Mouse (Mus musculus) CH12.LX (cell line): ENCODE data around the gene Mis18bp1. TPM values are rescaled to one million over a fixed set of nuclear protein-coding genes. Genes with fewer than 3 reads are reported as not detected.

Experiments used
- DNase-seq: peaks from one replicate; pipeline ENCODE4 v3.0.0-alpha.2; 2013; ENCODE audit errors: extremely low read depth
- H3K27ac ChIP-seq: 2 replicates; pipeline ENCODE4 v1.5.1; 2012; ENCODE audit warnings: low read depth, mild to moderate bottlenecking, control low read depth, moderate library complexity; ENCODE audit not compliant: insufficient read depth
- H3K27me3 ChIP-seq: replicated peaks from 2 replicates; pipeline ENCODE3; 2012; ENCODE audit warnings: inconsistent platforms
- H3K36me3 ChIP-seq, 2 experiments: replicated peaks in 1 of 2; 2 replicates each; pipeline versions ENCODE3 to v1.6.1; 2012; ENCODE audit warnings: inconsistent platforms in 1 of 2, low read length in 1 of 2, mild to moderate bottlenecking in 1 of 2, mixed read lengths in 1 of 2, moderate library complexity in 1 of 2; ENCODE audit not compliant: control insufficient read depth in 1 of 2, insufficient read depth in 1 of 2
- H3K4me1 ChIP-seq, 2 experiments: 2 replicates each; pipeline ENCODE4 v1.6.1; 2012; ENCODE audit warnings: inconsistent platforms in 1 of 2, moderate library complexity in 1 of 2; ENCODE audit not compliant: insufficient read depth in 2 of 2, control insufficient read depth in 1 of 2
- H3K4me2 ChIP-seq: 2 replicates; pipeline ENCODE4 v1.6.1; 2012; ENCODE audit warnings: low read depth, mild to moderate bottlenecking, control low read depth; ENCODE audit not compliant: poor library complexity, insufficient read depth, severe bottlenecking
- H3K4me3 ChIP-seq, 3 experiments: fragments of 150-350 bp in 1 of 3; sonication (generic) in 1 of 3; replicated peaks in 1 of 3; 2 replicates each; pipeline versions ENCODE3 to v1.5.1; 2011 to 2012; ENCODE audit warnings: low read depth in 2 of 3, low read length in 2 of 3, mild to moderate bottlenecking in 2 of 3, moderate library complexity in 2 of 3, control low read depth in 1 of 3, improper control_type of control experiment in 1 of 3, inconsistent platforms in 1 of 3, mixed read lengths in 1 of 3; ENCODE audit not compliant: poor library complexity in 1 of 3
- H3K79me2 ChIP-seq: replicated peaks from 2 replicates; pipeline ENCODE4 v1.6.1; 2012; ENCODE audit warnings: mild to moderate bottlenecking, moderate library complexity; ENCODE audit not compliant: control insufficient read depth, poor library complexity, insufficient read depth, severe bottlenecking; ENCODE audit errors: extremely low read depth
- H3K9ac ChIP-seq: 2 replicates; pipeline ENCODE4 v1.6.1; 2012; ENCODE audit warnings: low read depth, mild to moderate bottlenecking, control low read depth, moderate library complexity; ENCODE audit not compliant: insufficient read depth
- H3K9me3 ChIP-seq: replicated peaks from 2 replicates; pipeline ENCODE3; 2012; ENCODE audit warnings: low read length, inconsistent platforms, mixed read lengths
- BHLHE40 ChIP-seq: IDR thresholded peaks from 2 replicates; pipeline ENCODE4 v1.6.1; 2011; ENCODE audit warnings: mild to moderate bottlenecking, low read depth, low read length, improper control_type of control experiment
- CHD1 ChIP-seq: IDR thresholded peaks from 2 replicates; pipeline ENCODE4 v1.6.1; 2012; ENCODE audit warnings: low read depth, low read length, improper control_type of control experiment, inconsistent platforms
- CHD2 ChIP-seq: IDR thresholded peaks from 2 replicates; pipeline ENCODE4 v1.6.1; 2011; ENCODE audit warnings: low read length, improper control_type of control experiment
- CTCF ChIP-seq, 2 experiments: IDR thresholded peaks in 1 of 2; conservative IDR thresholded peaks in 1 of 2; 2 replicates each; pipeline ENCODE4 v1.5.1; 2011 to 2012; ENCODE audit warnings: low read depth in 2 of 2, low read length in 2 of 2, improper control_type of control experiment in 1 of 2, inconsistent platforms in 1 of 2, mild to moderate bottlenecking in 1 of 2, moderate library complexity in 1 of 2
- E2F4 ChIP-seq: IDR thresholded peaks from 2 replicates; pipeline ENCODE4 v1.6.1; 2011; ENCODE audit warnings: low read depth, low read length, improper control_type of control experiment; ENCODE audit not compliant: insufficient replicate concordance
- ELF1 ChIP-seq: IDR thresholded peaks from 2 replicates; pipeline ENCODE4 v1.6.1; 2014; ENCODE audit warnings: low read depth, mild to moderate bottlenecking, inconsistent platforms, low read length, improper control_type of control experiment
- EP300 ChIP-seq: IDR thresholded peaks from 2 replicates; pipeline ENCODE4 v1.6.1; 2011; ENCODE audit warnings: low read length, improper control_type of control experiment
- ETS1 ChIP-seq: conservative IDR thresholded peaks from 2 replicates; pipeline ENCODE4 v1.6.1; 2012; ENCODE audit warnings: low read depth, mild to moderate bottlenecking, inconsistent platforms, low read length, improper control_type of control experiment, moderate library complexity
- GABPA ChIP-seq: IDR thresholded peaks from 2 replicates; pipeline ENCODE4 v1.6.1; 2012; ENCODE audit warnings: low read depth, low read length, improper control_type of control experiment, inconsistent platforms; ENCODE audit not compliant: insufficient replicate concordance
- HCFC1 ChIP-seq: IDR thresholded peaks from 2 replicates; pipeline ENCODE4 v1.6.1; 2012; ENCODE audit warnings: low read depth, mild to moderate bottlenecking, inconsistent platforms, low read length, improper control_type of control experiment
- IRF4 ChIP-seq: IDR thresholded peaks from 2 replicates; pipeline ENCODE4 v1.6.1; 2014; ENCODE audit warnings: low read depth, mild to moderate bottlenecking, inconsistent platforms, low read length, improper control_type of control experiment
- JUN ChIP-seq: IDR thresholded peaks from 2 replicates; pipeline ENCODE4 v1.6.1; 2011; ENCODE audit warnings: low read depth, mild to moderate bottlenecking, low read length, improper control_type of control experiment, moderate library complexity; ENCODE audit not compliant: insufficient read depth
- JUND ChIP-seq: conservative IDR thresholded peaks from 2 replicates; pipeline ENCODE4 v1.6.1; 2011; ENCODE audit warnings: low read depth, low read length, improper control_type of control experiment
- MAFK ChIP-seq: IDR thresholded peaks from 2 replicates; pipeline ENCODE4 v1.6.1; 2011; ENCODE audit warnings: low read length, improper control_type of control experiment; ENCODE audit not compliant: insufficient replicate concordance
- MAX ChIP-seq: IDR thresholded peaks from 2 replicates; pipeline ENCODE4 v1.6.1; 2011; ENCODE audit warnings: low read length, improper control_type of control experiment
- MAZ ChIP-seq: IDR thresholded peaks from 2 replicates; pipeline ENCODE4 v1.6.1; 2012; ENCODE audit warnings: low read depth, mild to moderate bottlenecking, inconsistent platforms, low read length, improper control_type of control experiment, moderate library complexity
- MEF2A ChIP-seq: IDR thresholded peaks from 2 replicates; pipeline ENCODE4 v1.6.1; 2014; ENCODE audit warnings: low read depth, mild to moderate bottlenecking, inconsistent platforms, low read length, improper control_type of control experiment, borderline replicate concordance
- MXI1 ChIP-seq: IDR thresholded peaks from 2 replicates; pipeline ENCODE4 v1.6.1; 2011; ENCODE audit warnings: mild to moderate bottlenecking, low read depth, low read length, improper control_type of control experiment
- MYC ChIP-seq: IDR thresholded peaks from 2 replicates; pipeline ENCODE4 v1.6.1; 2011; ENCODE audit warnings: low read depth, mild to moderate bottlenecking, improper control_type of control experiment, low read length
- NELFE ChIP-seq: IDR thresholded peaks from 2 replicates; pipeline ENCODE4 v1.6.1; 2011; ENCODE audit warnings: low read depth, low read length, improper control_type of control experiment
- NRF1 ChIP-seq: IDR thresholded peaks from 2 replicates; pipeline ENCODE4 v1.6.1; 2014; ENCODE audit warnings: low read depth, mild to moderate bottlenecking, inconsistent platforms, low read length, improper control_type of control experiment, moderate library complexity
- PAX5 ChIP-seq: IDR thresholded peaks from 2 replicates; pipeline ENCODE4 v1.6.1; 2012; ENCODE audit warnings: low read length, inconsistent platforms, mixed read lengths
- POLR2A ChIP-seq: IDR thresholded peaks from 2 replicates; pipeline ENCODE4 v1.6.1; 2011; ENCODE audit warnings: low read depth, mild to moderate bottlenecking, improper control_type of control experiment, low read length
- RAD21 ChIP-seq: IDR thresholded peaks from 2 replicates; pipeline ENCODE4 v1.6.1; 2011; ENCODE audit warnings: low read depth, mild to moderate bottlenecking, low read length, improper control_type of control experiment, moderate library complexity
- RCOR1 ChIP-seq: conservative IDR thresholded peaks from 2 replicates; pipeline ENCODE4 v1.6.1; 2012; ENCODE audit warnings: low read depth, mild to moderate bottlenecking, inconsistent platforms, low read length, improper control_type of control experiment
- SIN3A ChIP-seq: IDR thresholded peaks from 2 replicates; pipeline ENCODE4 v1.6.1; 2012; ENCODE audit warnings: low read length, improper control_type of control experiment, inconsistent platforms
- SMC3 ChIP-seq: IDR thresholded peaks from 2 replicates; pipeline ENCODE4 v1.6.1; 2011; ENCODE audit warnings: low read depth, low read length, improper control_type of control experiment
- TBP ChIP-seq: conservative IDR thresholded peaks from 2 replicates; pipeline ENCODE4 v1.6.1; 2011; ENCODE audit warnings: low read depth, low read length, improper control_type of control experiment
- TCF12 ChIP-seq: IDR thresholded peaks from 2 replicates; pipeline ENCODE4 v1.6.1; 2014; ENCODE audit warnings: low read depth, mild to moderate bottlenecking, inconsistent platforms, low read length, improper control_type of control experiment
- UBTF ChIP-seq: IDR thresholded peaks from 2 replicates; pipeline ENCODE4 v1.6.1; 2012; ENCODE audit warnings: low read depth, mild to moderate bottlenecking, inconsistent platforms, low read length, improper control_type of control experiment, moderate library complexity
- USF1 ChIP-seq: IDR thresholded peaks from 2 replicates; pipeline ENCODE4 v1.6.1; 2014; ENCODE audit warnings: low read depth, mild to moderate bottlenecking, inconsistent platforms, low read length, improper control_type of control experiment
- USF2 ChIP-seq: conservative IDR thresholded peaks from 2 replicates; pipeline ENCODE4 v1.6.1; 2011; ENCODE audit warnings: low read depth, low read length, improper control_type of control experiment
- ZC3H11A ChIP-seq: IDR thresholded peaks from 2 replicates; pipeline ENCODE4 v1.6.1; 2012; ENCODE audit warnings: low read depth, mild to moderate bottlenecking, inconsistent platforms, low read length, improper control_type of control experiment
- ZKSCAN1 ChIP-seq: IDR thresholded peaks from 2 replicates; pipeline ENCODE4 v1.6.1; 2012; ENCODE audit warnings: low read depth, inconsistent platforms, low read length, improper control_type of control experiment, borderline replicate concordance
- ZMIZ1 ChIP-seq: IDR thresholded peaks from 2 replicates; pipeline ENCODE4 v1.6.1; 2012; ENCODE audit warnings: low read depth, mild to moderate bottlenecking, inconsistent platforms, low read length, improper control_type of control experiment
- ZNF384 ChIP-seq: IDR thresholded peaks from 2 replicates; pipeline ENCODE4 v1.6.1; 2012; ENCODE audit warnings: low read depth, low read length, improper control_type of control experiment, inconsistent platforms
- dilution Hi-C: fragments of 300-500 bp; cut with MboI; formaldehyde crosslinking; loops from 2 replicates; pipeline ENCODE4 v1.14.3; 2020; ENCODE audit warnings: low sequenced_read_pairs; ENCODE audit not compliant: extremely low pct_unique_long_range_greater_than_20kb, extremely low pct_ligation_motif_present
- in situ Hi-C: fragments of 300-500 bp; cut with MboI; formaldehyde crosslinking; loops from 3 replicates; pipeline ENCODE4 v1.14.3; 2019; ENCODE audit warnings: low sequenced_read_pairs, low pct_ligation_motif_present, low pct_unique_long_range_greater_than_20kb, mixed read lengths
- polyA plus RNA-seq: library from polyadenylated mRNA; unstranded; fragments of >175 nt; gene quantifications from 2 replicates; pipeline ENCODE4 v1.2.1, GENCODE M21; 2012; ENCODE audit warnings: low read depth; ENCODE audit not compliant: insufficient read length
- total RNA-seq, 2 experiments: library from RNA; depleted of rRNA; stranded (reverse); fragments of 300-350 nt in 1 of 2; fragments of >200 nt in 1 of 2; gene quantifications; 2 replicates each; pipeline ENCODE4 v1.2.3; 2012 to 2014

Mis18bp1 gene
- 12.0 and 14.4 TPM in 2 replicates for total RNA-seq (2012; rRNA removed)
- 34.2 and 39.7 TPM in 2 replicates for total RNA-seq (2014; rRNA removed)
- 22.7 and 27.5 TPM in 2 replicates for polyA plus RNA-seq

- in situ Hi-C loops, result loop anchor here (25.0 kb wide), 1 partner anchor 210 kb away; the partner anchor contains the start of genes Klhl28 and Togaram1
- dilution Hi-C loops, result no loop called here
- TF ChIP-seq RAD21, result no peak
- TF ChIP-seq TBP, result 0 out of 2 replicates have a peak, but pooled peaks have one; percentile 6
- TF ChIP-seq EP300, result no peak
- no peak; the same call in 1 of the 2 replicates for TF ChIP-seq IRF4
- peak; percentile 92 for TF ChIP-seq ELF1
- TF ChIP-seq MEF2A, result peak; percentile 76
- no peak for TF ChIP-seq ZNF384
- TF ChIP-seq UBTF, result 0 out of 2 replicates have a peak, but pooled peaks have one; percentile 41
- TF ChIP-seq ZC3H11A, result no peak
- no peak for TF ChIP-seq MAFK
- no peak for TF ChIP-seq JUN
- peak; percentile 72; the same call in 1 of the 2 replicates for TF ChIP-seq E2F4
- TF ChIP-seq CTCF (conservative IDR thresholded peaks at IDR 0.05 in 1 of 2, IDR thresholded peaks at IDR 0.05 in 1 of 2; ENCODE audit: low read depth in 2 of 2, low read length in 2 of 2), result no peak
- no peak; the same call in 1 of the 2 replicates for TF ChIP-seq CHD1
- 0 out of 2 replicates have a peak, but pooled peaks have one; percentile 40 for TF ChIP-seq BHLHE40
- TF ChIP-seq NELFE, result 0 out of 2 replicates have a peak, but pooled peaks have one; percentile 13
- peak; percentile 88 for TF ChIP-seq HCFC1
- TF ChIP-seq USF2, result no peak
- TF ChIP-seq SMC3, result no peak
- no peak for TF ChIP-seq PAX5
- peak; percentile 93 for TF ChIP-seq SIN3A
- TF ChIP-seq MYC, result no peak
- TF ChIP-seq ETS1, result peak; percentile 53; the same call in 1 of the 2 replicates
- peak; percentile 60; the same call in 1 of the 2 replicates for TF ChIP-seq POLR2A
- TF ChIP-seq USF1, result no peak
- peak; percentile 66 for TF ChIP-seq TCF12
- TF ChIP-seq NRF1, result peak; percentile 30; the same call in 1 of the 2 replicates
- TF ChIP-seq MAZ, result peak; percentile 87
- peak; percentile 57; the same call in 1 of the 2 replicates for TF ChIP-seq CHD2
- TF ChIP-seq MAX, result peak; percentile 86
- no peak for TF ChIP-seq RCOR1
- no peak for TF ChIP-seq JUND
- peak; percentile 68; the same call in 1 of the 2 replicates for TF ChIP-seq ZMIZ1
- no peak; the same call in 1 of the 2 replicates for TF ChIP-seq GABPA
- TF ChIP-seq MXI1, result peak; percentile 82
- TF ChIP-seq ZKSCAN1, result no peak
Measured at GRCm38 (mm10) chr12:65172021-65172951, at the start of gene Mis18bp1. TSS of gene Mis18bp1 (minus strand) at chr12:65172604.

More at GRCm38 (mm10) chr12:65172021-65172951, at the start of gene Mis18bp1:
- peak; percentile 95 for DNase-seq
- peaks cover 42% of the 10 kb centered on the region for H3K79me2 ChIP-seq
- no peaks in the 10 kb centered on the region for H3K9me3 ChIP-seq
- peaks cover 0 to 16% of the 10 kb centered on the region in 2 experiments; a peak in 3 of 4 replicates for H3K4me1 ChIP-seq
- H3K9ac ChIP-seq, result peak within 1 kb of the TSS; percentile 80
- peak within 1 kb of the TSS; percentile 41 for H3K27ac ChIP-seq
- H3K36me3 ChIP-seq, result peaks cover 0 to 6% of the 10 kb centered on the region in 2 experiments
- no peaks in the 10 kb centered on the region for H3K27me3 ChIP-seq
- peak within 1 kb of the TSS; percentile 88; the same call in 1 of the 2 replicates for H3K4me2 ChIP-seq
- peak within 1 kb of the TSS; percentile 87 to 92 (median 91) for H3K4me3 ChIP-seq
